Mouse (Mus musculus) ovary, postnatal 10 days (tissue): ENCODE results near the gene Gm37240.
"Not testable (repeated sequence)": the region's sequence is repeated elsewhere in the genome, so short reads cannot be mapped to it uniquely, and the experiment has no call there.

Experiments
- DNase-seq: peaks from one replicate; pipeline ENCODE4 v3.0.0; 2022; ENCODE audit warnings: low spot score

The Gm37240 gene

DNA sequence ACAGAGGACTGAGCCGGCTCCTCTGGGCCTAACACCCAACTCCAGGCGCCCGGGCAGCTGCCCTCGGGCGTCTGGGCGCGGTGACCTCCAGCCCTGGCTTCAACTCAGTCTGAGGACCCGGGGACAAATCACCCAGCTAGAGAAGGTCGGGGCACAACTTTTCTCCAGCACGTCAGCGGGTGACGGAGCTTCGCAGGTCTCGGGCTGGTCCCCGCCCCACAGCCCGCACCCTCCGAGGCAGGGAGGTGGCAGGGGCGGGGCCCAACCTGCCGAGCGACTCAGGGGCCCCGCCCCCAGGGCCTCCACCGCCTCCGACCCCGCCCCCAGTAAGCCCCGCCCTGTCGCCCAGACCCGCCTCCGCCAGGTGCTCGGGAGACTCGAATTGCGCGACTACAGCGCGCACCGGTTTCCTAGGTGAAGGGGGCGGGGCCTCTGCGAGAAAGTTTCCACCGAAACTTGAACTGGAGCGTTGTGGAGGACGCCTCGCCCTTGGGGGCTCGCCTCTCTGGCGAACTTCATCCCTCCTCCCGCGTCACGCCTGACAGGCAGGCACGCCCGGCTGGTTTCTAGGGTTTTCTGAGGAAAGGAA is at the start of gene Gm37240, which contains the start of gene Glt28d2:
TSS of gene Gm37240 (minus strand) at position 280 of the 589 bp plus-strand sequence.
TSS of gene Glt28d2 (minus strand) at position 278 of the 589 bp plus-strand sequence.
- DNase-seq, result peak; percentile 49

GRCm38 (mm10) chr3:85933586-85933985 is 46.3 kb upstream of the Gm37240 start:
- DNase-seq, result no peak

- no peak for DNase-seq
Observed at GRCm38 (mm10) chr3:85931859-85932258, 44.5 kb upstream of the Gm37240 start.

GRCm38 (mm10) chr3:85930671-85931255 is 43.4 kb upstream of the Gm37240 start:
- no peak for DNase-seq

- DNase-seq, result no peak
Observed at GRCm38 (mm10) chr3:85929711-85930110, 42.4 kb upstream of the Gm37240 start.

- no peak for DNase-seq
Observed at GRCm38 (mm10) chr3:85928140-85928611, 40.9 kb upstream of the Gm37240 start.

GRCm38 (mm10) chr3:85927296-85927695 is 40.0 kb upstream of the Gm37240 start:
- DNase-seq, result no peak

DNA sequence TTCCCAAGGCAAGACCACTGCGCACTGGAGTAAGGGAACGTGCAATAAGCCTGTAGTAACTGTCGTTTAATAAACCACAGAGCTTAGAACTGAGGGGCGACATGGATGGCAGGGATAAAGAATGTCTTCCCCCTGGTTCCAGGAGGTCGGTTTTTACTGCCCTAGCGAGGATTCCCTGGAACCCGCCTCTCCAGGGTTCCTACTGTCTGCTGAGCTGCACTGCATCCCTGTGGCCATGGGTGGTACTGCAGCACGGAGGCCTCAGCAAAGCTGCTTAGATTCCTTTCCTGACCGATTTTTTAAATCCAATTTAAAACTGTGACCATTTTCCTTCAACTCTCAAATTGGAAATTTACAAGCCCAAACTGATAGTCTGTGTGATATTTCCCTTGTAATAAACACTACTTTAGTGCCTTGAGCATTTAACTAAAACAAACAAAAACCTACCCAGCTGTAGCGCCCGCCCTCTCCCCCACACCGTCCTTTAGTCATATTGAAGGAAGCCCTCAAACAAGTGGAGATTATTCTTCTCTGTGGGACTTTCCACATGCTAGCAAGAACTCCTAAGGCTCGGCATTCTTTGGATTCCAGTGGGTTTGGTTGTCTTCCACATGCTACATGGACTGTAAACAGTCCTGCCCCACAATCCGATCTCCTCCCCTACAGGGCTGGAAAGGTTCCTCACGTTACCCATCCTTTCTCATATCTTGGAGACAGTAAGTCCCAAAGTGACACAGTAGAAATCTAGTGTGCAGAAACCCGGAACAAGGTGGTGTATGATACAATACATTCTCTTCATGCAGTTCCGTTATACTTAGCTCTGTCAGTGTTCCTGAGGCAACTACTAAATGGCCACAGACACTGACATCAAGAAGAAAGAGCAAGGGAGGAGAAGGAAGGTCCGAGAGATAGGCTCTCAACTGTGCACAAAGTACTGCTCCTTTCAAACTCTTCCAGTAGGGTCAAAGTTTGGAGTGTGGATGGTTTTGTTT is 36.9 kb upstream of the Gm37240 start:
- DNase-seq, result peak; percentile 33

DNA sequence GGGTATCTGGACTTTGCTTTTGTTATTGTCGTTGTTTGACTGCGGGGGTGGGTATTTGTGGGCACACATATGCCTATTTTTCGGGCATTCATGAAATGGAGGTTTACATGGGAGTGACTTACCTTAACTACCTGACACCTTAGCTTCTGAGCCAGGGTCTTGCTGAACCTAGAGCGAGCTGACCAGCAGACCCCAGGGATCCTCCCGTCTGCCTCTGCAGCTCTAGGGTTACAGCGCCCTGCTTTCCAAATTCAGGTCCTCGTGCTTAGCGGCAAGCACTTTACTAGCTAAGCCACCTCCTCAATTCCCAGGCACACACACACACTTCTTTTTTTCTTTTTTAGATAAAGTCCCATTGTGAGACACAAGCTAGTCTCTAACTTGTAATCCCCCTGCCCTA is 36.0 kb upstream of the Gm37240 start:
- DNase-seq, result no peak

GRCm38 (mm10) chr3:85922331-85922730 is 35.0 kb upstream of the Gm37240 start:
- DNase-seq, result no peak

DNA sequence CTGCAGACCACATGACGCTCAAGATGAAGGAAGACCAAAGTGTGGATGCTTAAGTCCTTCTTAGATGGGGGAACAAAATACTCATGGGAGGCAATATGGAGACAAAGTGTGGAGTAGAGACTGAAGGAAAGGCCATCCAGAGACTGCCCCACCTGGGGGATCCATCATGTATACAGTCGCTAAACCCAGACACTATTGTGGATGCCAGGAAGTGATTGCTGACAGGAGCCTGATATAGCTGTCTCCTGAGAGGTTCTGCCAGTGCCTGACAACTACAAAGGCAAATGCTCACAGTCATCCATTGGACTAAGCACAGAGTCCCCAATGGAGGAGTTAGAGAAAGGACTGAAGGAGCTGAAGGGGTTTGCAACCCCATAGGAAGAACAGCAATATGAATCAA is 33.4 kb upstream of the Gm37240 start:
- DNase-seq, result not testable (repeated sequence)

GRCm38 (mm10) chr3:85917600-85917999 is 30.3 kb upstream of the Gm37240 start:
- DNase-seq, result no peak

- DNase-seq, result no peak
Observed at GRCm38 (mm10) chr3:85914806-85915205, 27.5 kb upstream of the Gm37240 start.

DNA sequence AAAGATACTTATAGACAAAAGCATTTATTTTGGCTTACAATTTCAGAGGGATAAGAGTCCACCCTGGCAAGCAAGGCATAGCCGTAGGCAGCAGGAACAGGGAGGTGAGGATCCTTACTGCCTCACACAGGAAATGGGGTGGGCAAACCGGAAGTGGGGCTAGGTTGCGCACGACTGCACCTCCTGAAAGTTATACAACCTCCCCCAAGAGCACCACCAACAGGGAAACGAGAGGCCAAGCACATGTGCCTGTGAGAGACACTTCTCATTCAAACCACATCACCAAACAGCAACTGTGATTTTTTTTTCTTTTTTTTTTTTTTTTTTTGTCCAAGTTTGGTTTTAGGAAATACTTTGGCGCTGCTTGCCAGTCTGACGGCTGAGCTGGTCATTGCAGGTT is 19.8 kb upstream of the Gm37240 start:
- DNase-seq, result no peak

GRCm38 (mm10) chr3:85904371-85904770 is 17.1 kb upstream of the Gm37240 start:
- DNase-seq, result no peak

GRCm38 (mm10) chr3:85895020-85895419 is 7.7 kb upstream of the Gm37240 start:
- no peak for DNase-seq

DNA sequence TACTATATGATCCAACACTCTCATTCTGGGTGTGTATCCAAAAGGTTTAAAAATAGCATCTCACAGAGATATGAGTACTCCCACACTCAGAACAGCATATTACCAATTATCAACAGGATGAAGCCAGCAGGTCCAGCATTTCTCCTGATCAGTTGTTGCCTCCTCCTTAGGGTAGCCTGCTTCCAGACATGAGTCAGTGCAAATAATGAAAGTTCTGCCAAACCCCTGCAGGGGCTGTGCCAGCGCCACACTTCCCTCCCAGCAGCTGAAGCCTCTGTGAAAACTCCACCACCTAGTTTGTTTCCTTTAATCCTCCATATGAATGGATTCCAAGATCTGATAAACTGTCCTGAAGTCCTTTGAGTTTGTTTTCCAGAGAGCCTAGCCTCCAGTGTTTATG is 4.3 kb upstream of the Gm37240 start:
- no peak for DNase-seq

- no peak for DNase-seq
Observed at GRCm38 (mm10) chr3:85888221-85888671, 928 bp upstream of the Gm37240 start.

GRCm38 (mm10) chr3:85886636-85887238 is 581 bp downstream of the Gm37240 start:
- DNase-seq, result no peak

GRCm38 (mm10) chr3:85885906-85886305 is 1.4 kb downstream of the Gm37240 start:
- DNase-seq, result no peak

GRCm38 (mm10) chr3:85880687-85881086 is 6.6 kb downstream of the Gm37240 start:
- no peak for DNase-seq

GRCm38 (mm10) chr3:85880068-85880467 is 7.2 kb downstream of the Gm37240 start:
- DNase-seq, result no peak
